Mouse (Mus musculus) CD8-positive naive resting alpha-beta T cell, adult 2 months (primary cell): Measurements from ENCODE around the gene Gm10408.
"Not testable (repeated sequence)": the region's sequence is repeated elsewhere in the genome, so short reads cannot be mapped to it uniquely, and the experiment has no call there.

Experiments used
- DNase-seq, 2 experiments: peaks; one replicate each; pipeline ENCODE4 v3.0.0; 2022; ENCODE audit warnings: low read depth in 2 of 2, low spot score in 2 of 2

The Gm10408 gene

DNA sequence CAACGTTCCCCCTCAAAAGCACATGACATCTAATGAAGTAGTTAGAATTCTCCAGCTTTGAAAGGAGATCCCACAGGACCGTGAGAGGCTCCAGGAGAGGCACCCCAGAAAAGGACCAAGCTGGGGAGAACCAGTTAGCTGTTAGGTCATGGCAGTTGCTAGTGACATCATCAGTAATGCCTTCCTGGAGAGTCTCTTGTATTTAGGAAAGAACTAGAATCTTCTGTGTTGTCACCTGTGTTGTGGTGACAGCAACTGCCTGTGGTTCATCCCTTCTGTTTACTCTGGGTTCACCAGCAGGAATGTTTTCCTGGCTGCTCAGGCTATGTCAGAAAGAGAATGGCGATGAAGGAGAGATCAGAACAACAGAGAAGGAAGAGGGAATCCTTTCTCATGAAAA is at the start of gene Gm10408:
Gene Gm10408 (plus strand): TSS at position 301 of the 400 bp plus-strand sequence.
- DNase-seq = not testable (repeated sequence)

DNA sequence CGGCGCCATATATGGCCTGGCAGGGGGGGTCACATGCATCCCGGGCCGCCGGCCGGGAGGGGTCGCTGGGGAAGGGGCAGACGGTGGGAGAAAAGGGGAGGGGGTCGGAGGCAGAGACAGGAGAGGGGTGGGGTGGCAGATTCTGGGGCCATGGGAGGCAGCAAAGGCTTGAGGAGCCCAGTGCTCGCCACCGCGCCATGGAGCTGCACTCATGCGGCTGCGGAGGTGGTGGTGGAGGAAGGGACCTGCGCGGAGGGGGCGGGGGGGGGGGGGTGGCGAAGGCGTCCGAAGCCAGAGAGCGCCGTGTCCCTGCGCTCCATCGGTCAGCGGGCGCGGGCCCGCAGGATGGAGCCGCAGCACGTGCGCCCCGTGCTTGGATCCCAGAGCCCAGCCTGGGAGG is 36.9 kb upstream of the Gm10408 start, which contains the start of gene Gm10409:
Gene Gm10409 (plus strand): TSS at position 301 of the 400 bp plus-strand sequence.
- not testable (repeated sequence) for DNase-seq

DNA sequence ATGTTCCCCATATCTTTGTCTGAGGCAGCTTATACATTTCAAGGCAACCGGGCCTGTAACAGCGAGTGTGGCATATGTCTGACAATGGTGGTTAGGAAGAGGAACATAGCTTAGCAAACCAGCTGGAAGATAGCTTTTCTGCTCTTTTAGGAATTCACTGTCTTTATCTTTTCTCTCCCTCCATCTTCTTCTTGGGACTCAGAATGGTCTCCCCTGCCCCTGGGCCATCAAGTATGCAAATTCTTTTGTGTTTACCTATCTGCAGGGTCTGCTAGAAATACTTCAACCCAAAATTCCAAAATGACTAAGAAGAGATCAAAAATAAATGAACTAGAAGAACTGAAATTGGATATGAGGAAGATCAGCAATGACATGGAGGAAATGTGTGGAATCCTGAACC is 21.4 kb upstream of the Gm10408 start, which contains the start of gene Gm3005:
Gene Gm3005 (plus strand): TSS at position 301 of the 400 bp plus-strand sequence.
- not testable (repeated sequence) for DNase-seq
